Mouse (Mus musculus) CH12.LX (cell line): Measurements from ENCODE around the gene Fbrsl1.

Source experiments
- EP300 ChIP-seq: IDR thresholded peaks from 2 replicates; pipeline ENCODE4 v1.6.1; 2011; ENCODE audit warnings: low read length, improper control_type of control experiment
- POLR2AphosphoS2 ChIP-seq: IDR thresholded peaks from 2 replicates; pipeline ENCODE4 v1.6.1; 2011; ENCODE audit warnings: low read depth, low read length, improper control_type of control experiment
- USF2 ChIP-seq: conservative IDR thresholded peaks from 2 replicates; pipeline ENCODE4 v1.6.1; 2011; ENCODE audit warnings: low read depth, low read length, improper control_type of control experiment

GRCm38 (mm10) chr5:110479228-110479627 is 30.9 kb upstream of the Fbrsl1 start:
- TF ChIP-seq EP300 (no peak), USF2 (no peak), POLR2AphosphoS2 (no peak)
